Mouse (Mus musculus) lung, postnatal 0 days (tissue): ENCODE measurements at regions not wholly inside any gene's neighbourhood (a gene's known extent, or its start where the extent isn't known, plus 50 kb on each side); places are given as distances from the start of the nearest gene placed in this dataset.

ENCODE experiments used
- CTCF ChIP-seq: IDR thresholded peaks from 2 replicates; pipeline ENCODE4 v1.5.1; 2016; ENCODE audit warnings: antibody characterized with exemption, mild to moderate bottlenecking
- EP300 ChIP-seq: IDR thresholded peaks from 2 replicates; pipeline ENCODE4 v1.6.1; 2016; ENCODE audit warnings: antibody characterized with exemption, mild to moderate bottlenecking, control low read depth

GRCm38 (mm10) chr3:39397255-39397654 is 510.5 kb downstream of the Fat4 start:
- TF ChIP-seq CTCF, result no peak
- no peak for TF ChIP-seq EP300
